Mouse (Mus musculus) mammary gland, adult 2 months (tissue): Measurements from ENCODE around the gene Arfgap2. TPM values are rescaled to one million over a fixed set of nuclear protein-coding genes. Genes with fewer than 3 reads are reported as not detected.

Source experiments
- polyA plus RNA-seq: library from polyadenylated mRNA; depleted of rRNA; stranded (reverse); fragments of >200 nt; gene quantifications from 2 replicates; pipeline ENCODE4 v1.2.3, GENCODE M21; 2012; ENCODE audit warnings: low replicate concordance; rRNA removed

Arfgap2 gene
- 35.7 and 52.3 TPM in 2 replicates for polyA plus RNA-seq

DNA sequence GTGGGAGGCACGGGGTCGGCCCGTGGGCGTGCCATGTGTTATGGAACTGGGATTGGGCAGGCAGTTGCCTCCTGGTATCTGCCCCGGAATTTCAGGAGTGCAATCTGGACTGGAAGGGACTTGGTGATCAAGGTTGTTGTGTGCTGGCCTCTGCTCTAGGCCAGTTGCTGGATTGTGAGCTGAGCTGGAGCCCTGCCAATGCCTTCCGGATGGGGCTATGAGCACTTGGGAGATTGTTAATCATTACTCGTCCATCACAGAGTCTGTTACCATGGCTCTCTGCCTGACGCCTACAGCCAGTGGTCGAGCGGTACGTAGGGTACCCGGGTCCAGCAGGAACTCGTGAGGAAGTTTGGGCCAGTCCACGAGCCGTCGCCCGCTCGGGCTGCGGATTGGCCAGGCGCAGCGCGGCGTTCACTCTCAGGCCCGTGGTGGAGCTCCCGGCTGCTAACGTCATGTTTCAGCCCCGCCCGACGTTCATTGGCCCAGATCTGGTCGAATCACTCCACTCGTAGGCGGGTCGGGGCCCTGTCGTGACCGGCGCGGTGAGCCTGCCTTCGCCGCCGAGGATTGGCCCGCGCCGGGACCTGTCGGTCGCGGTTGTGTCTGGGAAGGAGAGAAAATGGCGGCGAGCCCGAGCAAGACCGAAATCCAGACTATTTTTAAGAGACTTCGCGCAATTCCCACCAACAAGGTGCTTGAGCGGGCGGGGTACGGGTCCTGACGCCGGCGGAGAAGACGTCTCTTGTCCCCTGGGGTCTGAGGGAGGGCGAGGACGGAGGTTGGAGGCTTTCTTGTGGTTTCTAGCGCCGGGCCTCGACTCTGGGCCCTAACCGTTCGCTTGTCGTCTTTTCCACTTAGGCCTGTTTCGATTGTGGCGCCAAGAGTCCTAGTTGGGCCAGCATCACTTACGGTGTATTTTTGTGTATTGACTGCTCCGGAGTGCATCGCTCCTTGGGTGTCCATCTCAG, at the start of gene Arfgap2:
Gene Arfgap2, plus strand, starts transcription at position 264 of the 971 bp plus-strand sequence.

GRCm38 (mm10) chr2:91236601-91237510, 27.9 kb upstream of the Arfgap2 start, which contains the start of gene Ddb2:
TSS of gene Ddb2 (minus strand) at chr2:91236982.

DNA sequence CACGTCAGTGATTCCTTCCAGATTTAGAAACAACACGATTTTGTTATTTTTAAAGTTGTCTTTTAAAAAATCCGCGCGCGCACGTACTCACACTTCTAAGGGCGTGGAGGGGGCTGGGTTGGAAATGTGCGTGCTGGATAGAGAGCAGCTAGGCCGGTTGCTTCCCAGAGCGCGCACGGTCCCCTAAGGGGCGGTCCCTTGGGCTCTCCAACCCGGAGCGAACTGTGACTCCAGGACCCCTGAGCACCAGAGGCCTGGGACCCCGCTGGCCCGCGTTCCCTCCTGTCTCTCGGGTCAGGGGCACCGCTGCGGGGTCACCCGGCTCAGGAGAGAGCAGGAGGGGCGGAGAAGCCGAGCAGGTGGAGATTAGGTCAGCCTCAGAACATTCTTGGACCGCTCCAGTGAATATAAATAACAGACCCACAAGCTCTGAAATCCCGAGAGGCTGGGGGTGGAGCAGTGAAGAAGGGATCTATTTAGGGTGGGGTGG, 9.1 kb upstream of the Arfgap2 start, which contains the start of gene Pacsin3:
Gene Pacsin3, plus strand, starts transcription at position 294 of the 490 bp plus-strand sequence.

Other genes starting within 250 kb of the Arfgap2 start
- gene Rapsn, start 229.4 kb upstream of the Arfgap2 start, polyA plus RNA-seq: 3.6 and 9.9 TPM in 2 replicates
- gene Psmc3, start 211.0 kb upstream of the Arfgap2 start, polyA plus RNA-seq: 47.3 and 73.2 TPM in 2 replicates
- gene Slc39a13, start 194.6 kb upstream of the Arfgap2 start, polyA plus RNA-seq: 70.6 and 95.5 TPM in 2 replicates
- gene Spi1, start 182.6 kb upstream of the Arfgap2 start, polyA plus RNA-seq: 79.3 and 90.0 TPM in 2 replicates
- 0.19 and 0.27 TPM in 2 replicates for gene Mybpc3, start 146.8 kb upstream of the Arfgap2 start, polyA plus RNA-seq
- gene Madd, start 81.1 kb upstream of the Arfgap2 start, polyA plus RNA-seq: 27.3 and 28.6 TPM in 2 replicates
- gene Nr1h3, start 62.1 kb upstream of the Arfgap2 start, polyA plus RNA-seq: 135 and 138 TPM in 2 replicates
- gene Acp2, start 62.1 kb upstream of the Arfgap2 start, polyA plus RNA-seq: 31.3 and 41.3 TPM in 2 replicates
- 14.5 and 28.4 TPM in 2 replicates for gene Ddb2, start 28.0 kb upstream of the Arfgap2 start, polyA plus RNA-seq
- gene Pacsin3, start 9.0 kb upstream of the Arfgap2 start, polyA plus RNA-seq: 27.4 and 58.8 TPM in 2 replicates
- 9.0 and 19.7 TPM in 2 replicates for gene 1110051M20Rik, start 179.7 kb downstream of the Arfgap2 start, polyA plus RNA-seq
- 2.4 and 5.1 TPM in 2 replicates for gene Lrp4, start 192.5 kb downstream of the Arfgap2 start, polyA plus RNA-seq